Mouse (Mus musculus): ENCODE data around the gene Rin2.

GRCm38 (mm10) chr2:145736543-145736942 lies 61.5 kb downstream of the Rin2 start:
- TF ChIP-seq CTCF (IDR thresholded peaks at IDR 0.05; ENCODE audit: low read depth) (no peak), EP300 (IDR thresholded peaks at IDR 0.05; ENCODE audit: low read depth) (no peak)
